Mouse (Mus musculus) heart, adult 2 months (tissue): ENCODE results near the gene Cmtm5. TPM values are rescaled to one million over a fixed set of nuclear protein-coding genes. Genes with fewer than 3 reads are reported as not detected.
A peak's percentile ranks its signal among the peaks of the same experiment; 100 is the strongest.

ENCODE experiments used
- DNase-seq, 2 experiments: peaks; one replicate each; pipeline ENCODE4 v3.0.0; 2021
- H3K27ac ChIP-seq: fragments of 200-600 bp; 2 replicates; pipeline ENCODE4 v1.8.1; 2022
- H3K27me3 ChIP-seq: fragments of 200-500 bp; 2 replicates; pipeline ENCODE4 v1.6.1; 2012; ENCODE audit warnings: mild to moderate bottlenecking, low read length, inconsistent platforms, mixed read lengths; ENCODE audit not compliant: control insufficient read depth, insufficient read depth
- H3K36me3 ChIP-seq: fragments of 200-500 bp; 2 replicates; pipeline ENCODE4 v1.6.1; 2012; ENCODE audit warnings: low read length, inconsistent platforms; ENCODE audit not compliant: control insufficient read depth, insufficient read depth
- H3K4me1 ChIP-seq: fragments of 200-500 bp; 2 replicates; pipeline ENCODE4 v1.6.1; 2011; ENCODE audit warnings: low read length; ENCODE audit not compliant: control insufficient read depth, insufficient read depth
- H3K4me3 ChIP-seq: fragments of 200-600 bp; 2 replicates; pipeline ENCODE4 v1.8.1; 2022
- H3K79me2 ChIP-seq: fragments of 200-500 bp; replicated peaks from 2 replicates; pipeline ENCODE4 v1.6.1; 2012; ENCODE audit warnings: mild to moderate bottlenecking, inconsistent platforms, low read length, moderate library complexity, mixed read lengths; ENCODE audit not compliant: control insufficient read depth, insufficient read depth
- H3K9ac ChIP-seq: fragments of 200-500 bp; 2 replicates; pipeline ENCODE4 v1.6.1; 2012; ENCODE audit warnings: low read depth, mild to moderate bottlenecking, control low read depth, inconsistent platforms, low read length, mixed read lengths
- CTCF ChIP-seq: fragments of 200-600 bp; IDR thresholded peaks from 2 replicates; pipeline ENCODE4 v1.8.1; 2022; ENCODE audit warnings: antibody characterized with exemption, mild to moderate bottlenecking, moderate library complexity
- EP300 ChIP-seq: fragments of 200-500 bp; IDR thresholded peaks from 2 replicates; pipeline ENCODE4 v1.6.1; 2011; ENCODE audit warnings: low read depth, low read length, control low read depth; ENCODE audit not compliant: insufficient read depth
- POLR2A ChIP-seq: fragments of 200-500 bp; IDR thresholded peaks from 2 replicates; pipeline ENCODE4 v1.6.1; 2011; ENCODE audit warnings: mild to moderate bottlenecking, low read depth, low read length, control low read depth; ENCODE audit not compliant: insufficient read depth
- WGBS: fragments of 180-500 bp; shearing (Covaris S2); methylation state at CpG from one replicate; pipeline ENCODE4 v1.1.7; 2018; 5-methylcytosine and 5-hydroxymethylcytosine counted together
- intact Hi-C: fragments of 180-260 bp; cut with DNase I; formaldehyde crosslinking; loops from one replicate; pipeline ENCODE4 v1.15.1; 2025
- polyA plus RNA-seq: library from polyadenylated mRNA; depleted of rRNA; stranded (reverse); fragments of >200 nt; gene quantifications from 2 replicates; pipeline ENCODE4 v1.2.3, GENCODE M21; 2012
- total RNA-seq, 2 experiments: library from RNA; stranded (reverse); gene quantifications; 2 replicates each; pipeline ENCODE4 v1.2.3; 2021

Gene Cmtm5
- total and polyA plus RNA-seq, 3 experiments: 0.30 to 1.8 TPM; not detected in 1

DNA sequence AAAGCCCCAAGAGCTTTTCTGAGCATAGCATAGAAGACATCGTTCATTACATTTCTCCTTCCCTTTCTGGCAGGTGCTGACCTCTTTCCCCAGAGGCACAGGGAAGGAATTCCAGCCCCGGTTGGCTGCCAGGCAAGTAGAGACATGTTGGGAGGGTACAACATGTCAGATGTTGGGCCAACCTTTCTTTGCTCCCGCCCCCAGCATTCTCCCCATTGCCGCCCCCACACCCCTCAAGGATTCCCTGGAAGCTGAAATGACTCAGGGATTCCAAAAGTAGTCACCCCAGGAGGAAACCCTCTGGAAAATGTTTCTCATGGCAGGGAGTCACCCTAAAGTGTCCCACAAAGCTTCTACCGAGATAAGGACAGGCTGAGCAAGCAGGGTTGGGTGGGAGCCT lies 6.3 kb upstream of the Cmtm5 start:
- Histone ChIP-seq H3K36me3 (no peaks in the 10 kb centered on the region), H3K9ac (no peak overlapping the region), H3K4me1 (no peaks in the 10 kb centered on the region), H3K79me2 (no peaks in the 10 kb centered on the region), H3K27me3 (peaks cover 8% of the 10 kb centered on the region), H3K27ac (no peak overlapping the region), H3K4me3 (no peak overlapping the region)
- WGBS: 47% methylated on average over 5 of the region's 5 CpGs
- DNase-seq: no peak
- intact Hi-C loops: no loop called here
- TF ChIP-seq CTCF: no peak
- TF ChIP-seq EP300: no peak
- no peak for TF ChIP-seq POLR2A

DNA sequence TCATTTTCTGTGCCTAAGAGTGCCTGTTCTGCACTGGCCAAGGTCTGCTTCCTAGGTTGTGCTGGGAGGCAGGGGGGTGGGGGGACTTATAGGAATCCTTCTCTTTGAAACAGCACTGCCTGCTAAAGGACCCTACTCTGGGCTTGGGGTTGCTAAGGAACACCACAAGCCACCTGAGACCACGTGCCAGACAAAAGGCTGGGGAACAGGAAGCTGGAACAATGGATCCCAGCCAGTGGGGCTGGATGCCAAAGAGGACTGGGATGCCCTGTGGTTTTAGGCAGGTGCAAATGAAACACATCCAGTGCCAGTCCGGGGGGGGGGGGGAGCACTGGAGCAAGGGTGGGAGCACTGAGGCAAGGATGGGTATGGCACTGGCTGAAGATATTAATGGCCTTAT lies 5.6 kb upstream of the Cmtm5 start:
- intact Hi-C loops: no loop called here

DNA sequence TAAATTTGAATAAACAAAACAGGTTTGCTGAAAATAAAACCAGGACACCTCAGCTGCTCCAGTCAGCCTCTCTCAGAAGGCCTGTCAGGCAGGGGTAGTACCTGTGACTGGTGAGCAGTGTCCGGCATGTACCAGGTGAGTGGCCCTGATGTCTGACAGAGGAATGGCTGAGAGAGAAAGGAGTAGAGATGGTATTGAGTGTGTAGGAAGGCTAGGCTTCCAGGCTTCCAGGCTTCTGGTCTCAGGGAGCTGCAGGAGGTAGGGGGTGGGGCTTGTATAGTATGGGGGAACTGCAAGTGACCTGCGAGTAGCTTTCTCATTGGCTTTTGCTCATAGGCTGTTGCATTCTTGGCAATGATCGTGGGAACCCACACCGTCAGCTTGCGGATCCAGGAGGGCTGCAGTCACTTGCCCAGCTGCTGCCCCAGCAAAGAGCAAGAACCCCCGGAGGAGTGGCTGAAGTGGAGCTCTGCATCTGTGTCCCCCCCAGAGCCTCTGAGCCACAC lies 3.4 kb upstream of the Cmtm5 start, which contains the start of gene Il25:
TSS of gene Il25 (plus strand) at position 51 of the 506 bp plus-strand sequence.
- H3K4me1 ChIP-seq: no peaks in the 10 kb centered on the region
- no peaks in the 10 kb centered on the region for H3K79me2 ChIP-seq
- intact Hi-C loops: no loop called here
- TF ChIP-seq POLR2A (no peak), CTCF (no peak), EP300 (no peak)
- H3K9ac ChIP-seq: no peak within 1 kb of the TSS
- DNase-seq: no peak
- WGBS: 53% methylated on average over 6 of the region's 6 CpGs
- no peaks in the 10 kb centered on the region for H3K27me3 ChIP-seq
- H3K4me3 ChIP-seq: no peak within 1 kb of the TSS
- H3K36me3 ChIP-seq: no peaks in the 10 kb centered on the region
- H3K27ac ChIP-seq: no peak within 1 kb of the TSS

More for the DNA sequence above, 5.6 kb upstream of the Cmtm5 start:
- TF ChIP-seq EP300 (no peak), CTCF (no peak), POLR2A (no peak)
- no peak for DNase-seq
- WGBS: 25% methylated on average over 2 of the region's 2 CpGs
- H3K4me3 ChIP-seq: no peak overlapping the region
- no peaks in the 10 kb centered on the region for H3K79me2 ChIP-seq
- H3K27me3 ChIP-seq: peaks cover 8% of the 10 kb centered on the region
- H3K36me3 ChIP-seq: no peaks in the 10 kb centered on the region
- no peak overlapping the region for H3K27ac ChIP-seq
- no peaks in the 10 kb centered on the region for H3K4me1 ChIP-seq
- no peak overlapping the region for H3K9ac ChIP-seq

DNA sequence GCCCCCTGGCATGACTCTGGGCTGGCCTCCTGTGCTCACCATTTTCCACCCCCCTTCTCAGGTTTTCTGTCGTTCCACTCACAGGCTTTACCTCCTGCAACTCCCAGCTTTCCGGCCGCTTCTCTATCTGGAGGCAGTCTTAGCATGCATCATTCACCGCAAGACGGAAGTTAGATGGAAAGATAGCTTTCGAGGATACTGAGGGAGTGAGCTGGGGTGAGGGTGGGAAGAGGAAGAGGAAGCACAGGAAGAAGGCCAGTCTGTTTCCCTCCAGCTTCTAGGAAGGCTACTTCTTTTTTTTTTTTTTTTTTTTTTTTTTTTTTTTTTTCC lies 735 bp downstream of the Cmtm5 start:
- H3K9ac ChIP-seq: no peak overlapping the region
- H3K4me3 ChIP-seq: no peak overlapping the region
- no peak overlapping the region for H3K27ac ChIP-seq
- TF ChIP-seq CTCF (no peak), POLR2A (peak; percentile 18; the same call in 1 of the 2 replicates), EP300 (0 out of 2 replicates have a peak, but pooled peaks have one; percentile 20)
- DNase-seq: no peak
- no peaks in the 10 kb centered on the region for H3K36me3 ChIP-seq
- no peaks in the 10 kb centered on the region for H3K27me3 ChIP-seq
- WGBS: 9% methylated on average over 6 of the region's 6 CpGs
- H3K4me1 ChIP-seq: no peaks in the 10 kb centered on the region
- no peaks in the 10 kb centered on the region for H3K79me2 ChIP-seq
- intact Hi-C loops: no loop called here

- no peak for DNase-seq
Measured at GRCm38 (mm10) chr14:54937361-54938182, 1.5 kb downstream of the Cmtm5 start.

More at GRCm38 (mm10) chr14:54937361-54938182, 1.5 kb downstream of the Cmtm5 start:
- Histone ChIP-seq H3K4me3 (no peak overlapping the region), H3K4me1 (no peaks in the 10 kb centered on the region), H3K79me2 (no peaks in the 10 kb centered on the region), H3K36me3 (no peaks in the 10 kb centered on the region), H3K9ac (no peak overlapping the region), H3K27me3 (no peaks in the 10 kb centered on the region), H3K27ac (no peak overlapping the region)
- peak; percentile 82; the same call in 1 of the 2 replicates for TF ChIP-seq EP300
- TF ChIP-seq POLR2A: peak; percentile 64; the same call in 1 of the 2 replicates
- no peak for TF ChIP-seq CTCF
- 56% methylated on average over 16 of the region's 16 CpGs for WGBS
- intact Hi-C loops: loop anchor here (2.0 kb wide), 2 partner anchors 77 to 95 kb away; partner anchors contain the start of gene Ngdn
